Mouse (Mus musculus): ENCODE measurements at regions not wholly inside any gene's neighbourhood (a gene's known extent, or its start where the extent isn't known, plus 50 kb on each side); places are given as distances from the start of the nearest gene placed in this dataset.

DNA sequence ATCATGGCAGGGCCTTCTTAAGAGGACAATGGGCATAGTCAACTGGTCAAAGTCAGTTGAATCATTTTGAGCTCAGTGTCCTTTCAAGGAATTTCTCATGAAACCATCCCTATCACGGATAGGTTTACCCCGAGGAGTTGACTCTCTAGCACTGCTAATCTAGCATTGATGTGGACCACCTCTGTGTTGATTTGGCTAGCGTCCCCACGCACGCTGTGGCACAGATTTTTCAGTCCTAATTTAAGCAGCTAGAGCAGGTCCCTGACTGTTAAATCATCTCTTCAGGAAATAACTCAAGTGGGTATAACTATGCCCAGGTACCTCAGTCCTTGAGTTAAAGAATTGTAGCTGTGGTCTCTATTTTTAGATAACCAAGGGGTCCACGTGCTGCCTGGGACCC, 80.0 kb upstream of the Galnt5 start:
- Histone ChIP-seq H3K4me3 (no peak overlapping the region), H3K4me1 (ENCODE audit: control insufficient read depth, insufficient read depth, low read length) (no peaks in the 10 kb centered on the region), H3K36me3 (ENCODE audit: control insufficient read depth, insufficient read depth, low read length) (no peaks in the 10 kb centered on the region), H3K27me3 (ENCODE audit: control insufficient read depth, insufficient read depth, low read length) (no peaks in the 10 kb centered on the region), H3K9ac (ENCODE audit: low read depth, low read length) (no peak overlapping the region), H3K27ac (no peak overlapping the region), H3K79me2 (replicated peaks; ENCODE audit: control insufficient read depth, insufficient read depth, low read length) (no peaks in the 10 kb centered on the region)
- TF ChIP-seq EP300 (IDR thresholded peaks at IDR 0.05; ENCODE audit: insufficient read depth, low read depth, low read length) (no peak), CTCF (IDR thresholded peaks at IDR 0.05) (no peak), POLR2A (IDR thresholded peaks at IDR 0.05; ENCODE audit: insufficient read depth, low read depth, low read length) (no peak)
- intact Hi-C loops (cut with DNase I): no loop called here
- 83% methylated on average over 6 of the region's 6 CpGs for WGBS
- DNase-seq: no peak

DNA sequence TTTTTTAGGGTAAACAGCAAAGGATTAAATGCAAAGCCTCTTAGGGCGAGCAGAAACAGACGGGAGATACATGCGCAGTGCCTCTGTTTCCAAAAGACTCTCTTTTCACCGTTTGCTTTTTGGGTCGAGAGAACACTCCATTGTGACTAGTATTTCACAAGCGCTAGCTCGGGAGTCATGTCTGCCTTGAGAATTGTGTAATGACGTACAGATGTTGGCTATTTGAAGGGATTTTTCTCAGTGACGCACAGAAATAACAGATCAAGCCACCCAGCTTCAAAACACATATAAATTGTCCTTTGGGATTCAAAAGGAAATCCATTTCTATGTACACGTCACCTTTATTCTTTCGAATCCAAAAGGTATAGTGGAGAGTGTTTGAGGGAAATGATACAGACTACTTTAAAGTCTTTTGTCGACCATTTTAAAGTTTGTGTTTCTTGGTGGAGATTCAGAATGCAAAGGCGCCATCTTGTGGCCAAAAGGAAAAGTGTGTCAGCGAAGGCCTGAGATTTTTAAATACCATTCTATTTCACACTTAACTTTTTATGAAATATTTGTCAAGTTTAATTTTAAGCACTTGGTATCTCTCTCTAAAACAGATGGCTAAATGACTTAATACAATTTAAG, 78.5 kb upstream of the Galnt5 start:
- Histone ChIP-seq H3K27ac (no peak overlapping the region), H3K4me3 (no peak overlapping the region), H3K9ac (ENCODE audit: low read depth, low read length) (no peak overlapping the region), H3K79me2 (replicated peaks; ENCODE audit: control insufficient read depth, insufficient read depth, low read length) (no peaks in the 10 kb centered on the region), H3K36me3 (ENCODE audit: control insufficient read depth, insufficient read depth, low read length) (no peaks in the 10 kb centered on the region), H3K27me3 (ENCODE audit: control insufficient read depth, insufficient read depth, low read length) (no peaks in the 10 kb centered on the region), H3K4me1 (ENCODE audit: control insufficient read depth, insufficient read depth, low read length) (no peaks in the 10 kb centered on the region)
- DNase-seq: no peak
- intact Hi-C loops (cut with DNase I): no loop called here
- WGBS: 44% methylated on average over 14 of the region's 14 CpGs
- no peak for TF ChIP-seq EP300 (IDR thresholded peaks at IDR 0.05; ENCODE audit: insufficient read depth, low read depth, low read length)
- TF ChIP-seq CTCF (IDR thresholded peaks at IDR 0.05): peak; percentile 85
- TF ChIP-seq POLR2A (IDR thresholded peaks at IDR 0.05; ENCODE audit: insufficient read depth, low read depth, low read length): no peak

DNA sequence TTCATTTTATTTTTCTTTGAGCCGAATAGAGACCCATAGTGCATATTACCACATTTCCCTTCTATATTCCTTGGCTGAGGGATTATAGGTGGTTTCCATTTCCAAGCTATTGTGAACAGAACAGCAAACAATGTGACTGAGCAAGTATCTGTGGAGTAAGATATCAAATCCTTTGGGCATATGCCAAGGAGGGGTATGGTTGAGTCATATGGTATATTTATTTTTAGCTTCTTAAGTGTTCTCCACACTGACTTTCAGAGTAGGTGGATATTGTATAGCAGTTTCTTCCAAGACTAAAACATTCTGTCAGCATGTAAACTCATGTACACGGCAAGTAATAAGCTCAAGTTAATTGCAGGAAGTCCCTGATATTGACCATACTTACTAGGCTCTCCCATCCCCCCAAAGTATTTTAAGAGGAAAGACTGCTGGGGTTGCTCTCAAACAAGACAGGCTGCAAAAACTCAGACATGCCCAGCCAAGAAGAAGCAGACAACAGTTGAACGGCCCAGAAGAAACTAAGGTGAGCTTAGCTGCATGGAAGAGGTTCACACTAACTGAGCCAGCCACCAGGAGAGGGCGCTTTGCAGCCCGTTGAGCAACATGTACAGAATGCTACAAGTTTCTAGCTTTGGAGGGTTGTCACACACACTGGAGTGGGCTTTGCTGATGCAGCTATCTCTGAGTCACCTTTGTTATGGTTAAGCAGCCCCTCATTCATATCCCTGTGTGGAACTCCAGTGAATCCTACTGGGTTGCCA, 63.4 kb upstream of the Galnt5 start:
- no peak for DNase-seq
- Histone ChIP-seq H3K27me3 (ENCODE audit: control insufficient read depth, insufficient read depth, low read length) (no peaks in the 10 kb centered on the region), H3K4me1 (ENCODE audit: control insufficient read depth, insufficient read depth, low read length) (no peaks in the 10 kb centered on the region), H3K27ac (no peak overlapping the region), H3K4me3 (no peak overlapping the region), H3K9ac (ENCODE audit: low read depth, low read length) (no peak overlapping the region), H3K79me2 (replicated peaks; ENCODE audit: control insufficient read depth, insufficient read depth, low read length) (no peaks in the 10 kb centered on the region), H3K36me3 (ENCODE audit: control insufficient read depth, insufficient read depth, low read length) (no peaks in the 10 kb centered on the region)
- 34% methylated on average over 5 of the region's 5 CpGs for WGBS
- intact Hi-C loops (cut with DNase I): no loop called here
- TF ChIP-seq POLR2A (IDR thresholded peaks at IDR 0.05; ENCODE audit: insufficient read depth, low read depth, low read length) (no peak), CTCF (IDR thresholded peaks at IDR 0.05) (0 out of 2 replicates have a peak, but pooled peaks have one; percentile 11)
